Mouse (Mus musculus) granulocyte monocyte progenitor cell, adult 5-6 weeks (primary cell): ENCODE measurements at regions not wholly inside any gene's neighbourhood (a gene's known extent, or its start where the extent isn't known, plus 50 kb on each side); places are given as distances from the start of the nearest gene placed in this dataset.
A peak's percentile ranks its signal among the peaks of the same experiment; 100 is the strongest.

Experiments used
- ATAC-seq: replicated peaks from 2 replicates; pipeline ENCODE4 v1.8.0; 2016; ENCODE audit warnings: mild to moderate bottlenecking, moderate TSS enrichment, inconsistent platforms; ENCODE audit not compliant: poor library complexity, severe bottlenecking

GRCm38 (mm10) chr7:66493216-66493885, 66.0 kb upstream of the Aldh1a3 start:
- no peak for ATAC-seq

GRCm38 (mm10) chr7:66492748-66493147, 65.4 kb upstream of the Aldh1a3 start:
- ATAC-seq, result no peak

- no peak for ATAC-seq
These were observed 64.2 kb upstream of the Aldh1a3 start for GRCm38 (mm10) chr7:66491501-66491900.

- ATAC-seq, result no peak
These were observed 62.8 kb upstream of the Aldh1a3 start for GRCm38 (mm10) chr7:66490073-66490472.

- ATAC-seq, result no peak
These were observed 60.4 kb upstream of the Aldh1a3 start for GRCm38 (mm10) chr7:66487751-66488150.

- no peak for ATAC-seq
These were observed 53.1 kb upstream of the Aldh1a3 start for GRCm38 (mm10) chr7:66480446-66480845.

- no peak for ATAC-seq
These were observed 52.0 kb upstream of the Aldh1a3 start for GRCm38 (mm10) chr7:66479321-66479720.

- ATAC-seq, result no peak
These were observed 50.8 kb upstream of the Aldh1a3 start for GRCm38 (mm10) chr7:66478106-66478505.

GRCm38 (mm10) chr7:66477475-66477874, 50.2 kb upstream of the Aldh1a3 start:
- ATAC-seq, result peak; percentile 33
